Mouse (Mus musculus) regulatory T cell (primary cell): ENCODE data around the gene Hist1h2af.
"Not testable (repeated sequence)": the region's sequence is repeated elsewhere in the genome, so short reads cannot be mapped to it uniquely, and the experiment has no call there.

ENCODE experiments used
- in situ Hi-C: fragments of 300-600 bp; cut with MboI, MseI; formaldehyde crosslinking; loops from one replicate; pipeline ENCODE4 v1.15.1; 2025; ENCODE audit warnings: high pct_unique_total_duplicates

The Hist1h2af gene

DNA sequence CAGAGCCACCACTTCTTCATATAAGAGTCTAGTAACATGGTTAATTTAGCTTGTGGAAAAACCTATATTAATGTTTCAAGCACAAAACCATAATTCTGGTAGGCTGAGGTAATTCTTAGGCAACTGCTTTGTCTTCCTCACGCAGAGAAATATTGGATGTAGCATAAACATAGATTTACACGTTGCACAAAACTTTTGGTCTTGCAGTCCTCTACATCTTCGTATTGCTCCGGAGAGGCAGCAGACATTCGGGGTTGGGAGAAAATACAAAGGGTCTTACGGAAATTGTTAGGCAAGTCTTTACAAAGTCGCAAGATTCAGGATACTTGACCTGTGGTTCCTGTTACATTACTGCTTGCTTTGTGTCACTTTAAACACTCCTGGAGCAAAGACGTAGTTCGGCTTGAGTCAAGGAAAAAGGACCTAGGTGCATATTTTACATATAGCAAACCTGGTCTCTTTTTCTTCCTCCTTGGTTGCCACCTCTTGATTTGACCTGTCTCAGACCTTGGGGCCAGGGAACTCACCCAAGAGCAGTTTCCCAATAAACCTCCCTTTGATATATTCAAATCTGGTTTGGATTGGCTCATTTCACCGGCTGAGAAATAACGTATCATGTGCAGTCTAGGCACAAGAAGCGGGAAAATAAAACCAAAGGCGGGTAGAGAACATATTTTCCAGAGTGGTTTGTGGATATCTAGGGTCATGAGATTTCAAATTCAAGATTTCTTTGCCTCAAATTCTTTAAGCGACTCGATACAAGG lies 844 bp downstream of the Hist1h2af start:
- in situ Hi-C loops = loop anchor here (5.0 to 10.0 kb wide), 3 partner anchors 50 to 1822 kb away; partner anchors contain the start of genes Hist1h2ah, Hist1h2bk and Hist1h4d

- in situ Hi-C loops = loop anchor here (10.0 kb wide), 2 partner anchors 49 to 1501 kb away; partner anchors contain the start of genes Hist1h2ah, Hist1h2bk and Hist1h4d
These were observed 1.7 kb downstream of the Hist1h2af start, which contains the start of gene Hist1h3g for GRCm38 (mm10) chr13:23535137-23536075. Gene Hist1h3g, plus strand, starts transcription at chr13:23535422.

DNA sequence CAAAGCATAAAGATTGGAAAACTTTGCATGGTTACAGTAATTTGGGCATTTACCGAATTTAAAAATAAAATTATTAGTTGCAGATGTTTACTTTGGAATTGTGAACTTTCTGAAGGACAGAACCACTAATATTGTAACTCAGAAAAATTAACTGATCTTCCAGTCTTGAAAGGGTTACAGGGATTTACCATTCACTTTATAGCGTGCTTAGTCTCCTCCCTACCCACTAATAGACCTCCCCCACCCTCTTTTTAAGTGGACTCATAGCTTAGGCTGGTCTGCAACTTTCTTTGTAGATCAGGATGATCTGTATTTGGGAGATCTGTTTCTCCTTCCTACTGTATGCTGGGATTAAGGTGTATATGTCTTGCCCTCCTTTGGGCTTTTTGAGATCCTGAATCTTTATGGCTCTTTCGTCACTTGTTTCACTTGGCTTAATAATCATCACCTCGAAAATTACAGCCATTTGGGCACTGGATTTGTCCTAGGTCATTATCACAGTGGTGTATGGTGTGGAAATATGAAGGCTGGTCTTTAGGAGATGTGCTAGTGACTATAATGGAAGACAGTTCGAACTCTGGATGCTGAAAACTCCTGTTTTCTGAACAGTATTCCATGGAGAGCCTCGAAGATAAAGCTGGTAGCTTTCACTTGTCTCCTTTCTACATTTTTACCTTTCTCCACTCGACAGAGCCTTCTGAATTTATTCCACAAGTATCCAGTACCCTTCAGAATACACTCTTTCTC lies 2.5 kb downstream of the Hist1h2af start:
- in situ Hi-C loops = loop anchor here (10.0 kb wide), 2 partner anchors 49 to 1501 kb away; partner anchors contain the start of genes Hist1h2ah, Hist1h2bk and Hist1h4d

- in situ Hi-C loops = loop anchor here (10.0 kb wide), 2 partner anchors 48 to 1502 kb away; partner anchors contain the start of genes Hist1h2ah, Hist1h2bk and Hist1h4d
These were observed 3.5 kb downstream of the Hist1h2af start for GRCm38 (mm10) chr13:23537006-23537710.

DNA sequence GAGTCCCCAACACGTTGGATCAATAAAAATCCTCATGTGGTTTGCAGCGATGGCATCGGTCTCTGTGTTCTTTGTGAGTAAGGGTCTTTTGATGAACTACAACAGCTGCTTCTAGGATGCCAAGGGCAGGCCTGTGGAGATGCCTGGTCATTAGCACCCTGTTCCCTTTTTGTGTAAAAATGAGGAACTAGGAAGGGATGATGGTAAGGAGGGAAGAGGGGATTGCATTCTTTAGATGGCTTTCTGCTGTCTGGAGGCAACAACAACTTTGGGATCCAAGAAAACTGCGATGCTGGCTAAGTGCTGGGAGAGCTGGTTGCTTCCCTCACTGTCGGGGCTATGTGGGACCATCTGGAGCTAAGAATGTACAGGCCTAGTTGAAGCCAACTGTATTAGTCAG lies 4.5 kb downstream of the Hist1h2af start:
- in situ Hi-C loops = loop anchor here (10.0 kb wide), 2 partner anchors 47 to 1503 kb away; partner anchors contain the start of genes Hist1h2ah, Hist1h2bk and Hist1h4d

- in situ Hi-C loops = loop anchor here (10.0 kb wide), 2 partner anchors 45 to 1505 kb away; partner anchors contain the start of genes Hist1h2ah, Hist1h2bk and Hist1h4d
These were observed 6.1 kb downstream of the Hist1h2af start for GRCm38 (mm10) chr13:23539821-23540220.

DNA sequence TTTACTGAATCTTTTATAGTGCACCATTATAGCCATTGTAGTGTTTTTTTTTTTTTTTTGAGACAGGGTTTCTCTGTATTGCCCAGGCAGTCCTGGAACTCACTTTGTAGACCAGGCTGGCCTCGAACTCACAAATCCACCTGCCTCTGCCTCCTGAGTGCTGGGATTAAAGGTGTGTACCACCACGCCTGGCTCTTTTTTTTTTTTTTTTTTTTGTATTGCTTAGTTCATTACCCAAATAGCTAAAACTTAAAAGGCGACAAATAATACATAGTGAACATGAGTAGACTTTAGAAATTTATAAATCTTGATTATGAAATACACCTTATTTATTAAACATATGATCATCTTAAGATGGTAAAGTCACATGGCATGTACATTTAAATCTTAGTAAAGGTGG lies 7.8 kb downstream of the Hist1h2af start:
- in situ Hi-C loops = no loop called here

DNA sequence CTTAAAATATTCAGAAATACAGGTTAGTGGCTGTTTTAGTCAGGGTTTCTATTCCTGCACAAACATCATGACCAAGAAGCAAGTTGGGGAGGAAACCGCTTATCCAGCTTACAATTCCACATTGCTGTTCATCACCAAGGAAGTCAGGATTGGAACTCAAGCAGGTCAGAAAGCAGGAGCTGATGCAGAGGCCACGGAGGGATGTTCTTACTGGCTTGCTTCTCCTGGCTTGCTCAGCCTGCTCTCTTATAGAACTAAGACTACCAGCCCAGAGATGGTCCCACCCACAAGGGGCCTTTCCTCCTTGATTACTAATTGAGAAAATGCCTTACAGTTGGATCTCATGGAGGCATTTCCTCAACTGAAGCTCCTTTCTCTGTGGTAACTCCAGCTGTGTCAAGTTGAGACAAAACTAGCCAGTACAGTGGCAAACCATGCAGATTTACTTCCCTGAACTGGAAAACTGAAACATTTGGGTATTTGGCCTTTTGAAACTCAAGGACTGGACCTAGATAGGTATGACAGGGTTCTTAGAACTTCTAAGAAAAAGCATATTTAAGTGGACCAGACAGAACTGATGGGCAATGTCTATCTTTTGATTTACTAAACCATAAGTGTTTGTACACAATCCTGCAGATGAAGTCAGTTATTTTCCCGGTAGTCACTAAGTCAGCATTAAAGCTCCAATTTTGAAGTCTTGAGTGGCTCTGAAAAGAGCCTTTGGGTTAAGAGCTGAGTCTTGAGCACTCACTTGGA lies 8.7 kb downstream of the Hist1h2af start:
- in situ Hi-C loops = not testable (repeated sequence)

- in situ Hi-C loops = not testable (repeated sequence)
These were observed 9.4 kb downstream of the Hist1h2af start, which contains the start of gene Hist1h2bh for GRCm38 (mm10) chr13:23542999-23543607. Gene Hist1h2bh, minus strand, starts transcription at chr13:23543392.

- in situ Hi-C loops = no loop called here
These were observed 10.5 kb downstream of the Hist1h2af start, which contains the start of gene Hist1h3f for GRCm38 (mm10) chr13:23543965-23544786. Gene Hist1h3f, plus strand, starts transcription at chr13:23544052.

- in situ Hi-C loops = not testable (repeated sequence)
These were observed 11.0 kb downstream of the Hist1h2af start for GRCm38 (mm10) chr13:23544787-23545120.

GRCm38 (mm10) chr13:23546694-23547093 lies 13.0 kb downstream of the Hist1h2af start:
- in situ Hi-C loops = no loop called here

DNA sequence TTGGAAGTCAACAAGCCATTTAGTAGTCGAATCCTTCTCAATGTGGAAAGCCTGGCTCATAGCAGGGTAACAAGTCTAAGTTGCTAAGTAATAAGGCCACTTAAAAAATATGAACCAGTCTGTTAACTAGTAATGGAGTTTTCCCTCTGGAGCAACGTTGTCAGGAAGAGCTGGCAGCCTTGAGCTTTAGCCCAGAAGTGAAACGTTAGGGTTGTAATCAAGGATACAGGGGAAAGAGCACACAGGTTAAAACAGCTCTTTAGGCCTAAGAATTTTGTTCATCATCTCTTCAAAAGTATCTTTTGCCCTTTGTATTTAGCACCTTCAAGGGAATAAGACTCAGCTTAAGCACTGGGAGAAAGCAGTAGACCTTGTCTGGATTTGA lies 17.0 kb downstream of the Hist1h2af start:
- in situ Hi-C loops = loop anchor here (25.0 kb wide), 2 partner anchors 1062 to 1738 kb away; partner anchors contain the start of genes Hist1h2ao, Hist1h2bq and Hist1h4m

- in situ Hi-C loops = loop anchor here (25.0 kb wide), 2 partner anchors 1061 to 1739 kb away; partner anchors contain the start of genes Hist1h2ao, Hist1h2bq and Hist1h4m
These were observed 17.6 kb downstream of the Hist1h2af start, which contains the start of gene Hist1h4f for GRCm38 (mm10) chr13:23551146-23551834. Gene Hist1h4f, minus strand, starts transcription at chr13:23551648.

- in situ Hi-C loops = loop anchor here (25.0 kb wide), 2 partner anchors 1060 to 1740 kb away; partner anchors contain the start of genes Hist1h2ao, Hist1h2bq and Hist1h4m
These were observed 18.5 kb downstream of the Hist1h2af start for GRCm38 (mm10) chr13:23551931-23552914.

DNA sequence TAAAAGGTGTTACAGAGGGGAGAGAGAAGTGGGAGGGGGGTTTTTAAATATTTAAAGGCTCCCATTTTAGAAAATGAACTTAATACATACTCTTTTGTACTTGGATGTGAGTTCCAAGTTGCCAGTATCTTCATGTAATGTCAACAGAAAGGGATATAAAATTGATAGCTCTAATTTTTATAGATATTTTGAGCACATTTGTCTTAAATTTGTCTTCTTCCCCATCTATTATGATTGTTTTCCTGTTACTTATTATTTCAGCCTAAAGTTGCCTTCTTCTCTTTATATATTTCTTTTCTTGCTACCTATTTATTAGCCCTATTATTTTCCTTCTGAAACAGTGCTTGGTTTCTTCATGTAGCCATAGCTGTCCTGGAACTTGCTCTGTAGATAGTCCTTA lies 19.3 kb downstream of the Hist1h2af start, which contains the start of gene Hist1h1d:
Gene Hist1h1d (plus strand): TSS at position 301 of the 400 bp plus-strand sequence.
- in situ Hi-C loops = loop anchor here (25.0 kb wide), 2 partner anchors 1059 to 1741 kb away; partner anchors contain the start of genes Hist1h2ao, Hist1h2bq and Hist1h4m
